Mouse (Mus musculus): Measurements from ENCODE around the gene Zfp330. TPM values are rescaled to one million over a fixed set of nuclear protein-coding genes. Genes with fewer than 3 reads are reported as not detected.

Zfp330 gene
- 24.0 TPM for polyA plus RNA-seq (2014; fragmentation: Illumina TruSeq; extraction: RNeasy Lipid Tissue Mini Kit (QIAGEN cat#74804); ENCODE audit: low read depth, low replicate concordance)

GRCm38 (mm10) chr8:82774093-82774422, at the start of gene Zfp330:
Gene Zfp330, minus strand, starts transcription at chr8:82774160.

Other genes starting within 250 kb of the Zfp330 start
- 0.58 TPM for gene Rnf150, start 89.2 kb upstream of the Zfp330 start, polyA plus RNA-seq (2014; fragmentation: Illumina TruSeq; extraction: RNeasy Lipid Tissue Mini Kit (QIAGEN cat#74804); ENCODE audit: low read depth, low replicate concordance)

Data from liver, adult 10 weeks (tissue).